Mouse (Mus musculus) lung, postnatal 0 days (tissue): ENCODE data around the gene Cdh13.

ENCODE experiments used
- CTCF ChIP-seq: IDR thresholded peaks from 2 replicates; pipeline ENCODE4 v1.5.1; 2016; ENCODE audit warnings: antibody characterized with exemption, mild to moderate bottlenecking
- EP300 ChIP-seq: IDR thresholded peaks from 2 replicates; pipeline ENCODE4 v1.6.1; 2016; ENCODE audit warnings: antibody characterized with exemption, mild to moderate bottlenecking, control low read depth

- TF ChIP-seq EP300 (no peak), CTCF (no peak)
Observed at GRCm38 (mm10) chr8:119323215-119323614, 1039.7 kb downstream of the Cdh13 start.
